Mouse (Mus musculus) midbrain, embryonic 14.5 days (tissue): Measurements from ENCODE around the gene Stx1b. TPM values are rescaled to one million over a fixed set of nuclear protein-coding genes. Genes with fewer than 3 reads are reported as not detected.
"Not testable (repeated sequence)": the region's sequence is repeated elsewhere in the genome, so short reads cannot be mapped to it uniquely, and the experiment has no call there.

ENCODE experiments used
- ATAC-seq: fragments of 200-750 bp; cut with Nextera tagmentation; 2 replicates; pipeline ENCODE4 v1.8.0; 2017; ENCODE audit warnings: moderate number of reproducible peaks, moderate library complexity; ENCODE audit not compliant: low FRiP score, low TSS enrichment
- DNase-seq: peaks from one replicate; pipeline ENCODE4 v3.0.0-alpha.2; 2015
- H3K27ac ChIP-seq: fragments of 300-500 bp; sonication (generic); replicated peaks from 2 replicates; pipeline ENCODE4 v1.5.1; 2014; ENCODE audit warnings: mild to moderate bottlenecking, low read depth, low read length, moderate library complexity
- H3K27me3 ChIP-seq: fragments of 300-500 bp; sonication (generic); 2 replicates; pipeline ENCODE4 v1.6.1; 2014; ENCODE audit warnings: low read length, control low read depth, mixed read lengths; ENCODE audit not compliant: control insufficient read depth, insufficient read depth
- H3K36me3 ChIP-seq: fragments of 300-500 bp; sonication (generic); 2 replicates; pipeline ENCODE4 v1.6.1; 2014; ENCODE audit warnings: low read length, control low read depth; ENCODE audit not compliant: control insufficient read depth, insufficient read depth
- H3K4me1 ChIP-seq: fragments of 300-500 bp; sonication (generic); 2 replicates; pipeline ENCODE4 v1.6.1; 2014; ENCODE audit warnings: mild to moderate bottlenecking, antibody characterized with exemption, low read length, control low read depth; ENCODE audit not compliant: control insufficient read depth, insufficient read depth
- H3K4me2 ChIP-seq: fragments of 300-500 bp; sonication (generic); 2 replicates; pipeline ENCODE4 v1.6.1; 2014; ENCODE audit warnings: mild to moderate bottlenecking, low read length, moderate library complexity
- H3K4me3 ChIP-seq: fragments of 300-500 bp; sonication (generic); replicated peaks from 2 replicates; pipeline ENCODE4 v1.5.1; 2014; ENCODE audit warnings: low read depth, low read length
- H3K9ac ChIP-seq: fragments of 300-500 bp; sonication (generic); replicated peaks from 2 replicates; pipeline ENCODE4 v1.6.1; 2014; ENCODE audit warnings: mild to moderate bottlenecking, low read length, moderate library complexity
- H3K9me3 ChIP-seq: fragments of 300-500 bp; sonication (generic); 2 replicates; pipeline ENCODE4 v1.6.1; 2016; ENCODE audit warnings: low read length, control low read depth, mixed read lengths; ENCODE audit not compliant: control insufficient read depth
- WGBS: fragments of 180-500 bp; shearing (Covaris S2); extraction: QIAGEN DNeasy Blood & Tissue Kit; methylation state at CpG from one replicate; pipeline ENCODE4 v1.1.7; 2014; 5-methylcytosine and 5-hydroxymethylcytosine counted together
- polyA plus RNA-seq: library from polyadenylated mRNA; unstranded; fragments of >200 nt; fragmentation: Nextera tagmentation; extraction: Ambion mirVana; gene quantifications from 2 replicates; pipeline ENCODE4 v1.2.1, GENCODE M21; 2014

The Stx1b gene
- polyA plus RNA-seq, 1 experiment from 2014 or later = 46.9 TPM

DNA sequence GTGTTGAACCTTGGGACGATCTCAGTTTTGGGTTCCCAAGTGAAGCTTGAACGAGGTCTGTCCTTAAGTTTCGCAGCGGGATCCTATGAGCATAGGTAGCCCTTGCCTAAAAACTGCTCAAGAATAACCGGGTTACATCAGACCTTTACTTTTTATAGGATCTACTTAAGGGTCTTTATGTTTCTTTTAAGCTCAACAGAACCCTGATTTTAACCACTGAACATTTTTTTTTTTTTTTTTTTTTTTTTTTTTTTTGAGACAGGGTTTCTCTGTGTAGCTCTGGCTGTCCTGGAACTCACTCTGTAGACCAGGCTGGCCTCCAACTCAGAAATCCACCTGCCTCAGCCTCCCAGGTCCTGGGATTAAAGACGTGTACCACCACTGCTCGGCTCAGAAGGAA lies 48.5 kb downstream of the Stx1b start:
- ATAC-seq, H3K9me3 ChIP-seq, H3K27me3 ChIP-seq, H3K4me1 ChIP-seq, DNase-seq: not testable (repeated sequence)
- Histone ChIP-seq H3K36me3 (peaks cover 19% of the 10 kb centered on the region), H3K27ac (peak overlapping the region; percentile 95), H3K4me2 (peak overlapping the region; percentile 66), H3K4me3 (peak overlapping the region; percentile 89), H3K9ac (peak overlapping the region; percentile 91; the same call in 1 of the 2 replicates)
- WGBS = 69% methylated on average over 7 of the region's 7 CpGs

- DNase-seq (peak; percentile 77), ATAC-seq (no peak)
- 42% methylated on average over 9 of the region's 9 CpGs for WGBS
- H3K36me3 ChIP-seq = no peaks in the 10 kb centered on the region
- H3K4me1 ChIP-seq = peaks cover 25% of the 10 kb centered on the region
- H3K9me3 ChIP-seq = no peaks in the 10 kb centered on the region
- H3K27ac ChIP-seq = no peak overlapping the region
- no peak overlapping the region for H3K9ac ChIP-seq
- no peak overlapping the region for H3K4me2 ChIP-seq
- H3K27me3 ChIP-seq = no peaks in the 10 kb centered on the region
- H3K4me3 ChIP-seq = no peak overlapping the region
Observed at GRCm38 (mm10) chr7:127773664-127774384, 50.5 kb downstream of the Stx1b start.

GRCm38 (mm10) chr7:127772557-127772956 lies 51.8 kb downstream of the Stx1b start:
- Histone ChIP-seq H3K4me1 (peaks cover 23% of the 10 kb centered on the region), H3K9me3 (no peaks in the 10 kb centered on the region), H3K4me2 (no peak overlapping the region), H3K27me3 (no peaks in the 10 kb centered on the region), H3K4me3 (no peak overlapping the region), H3K9ac (no peak overlapping the region), H3K36me3 (peaks cover 12% of the 10 kb centered on the region), H3K27ac (no peak overlapping the region)
- whole genome bisulfite sequencing = 76% methylated on average over 1 of the region's 1 CpGs
- DNase-seq (no peak), ATAC-seq (no peak)

GRCm38 (mm10) chr7:127772080-127772479 lies 52.3 kb downstream of the Stx1b start:
- DNase-seq (no peak), ATAC-seq (no peak)
- H3K9me3 ChIP-seq = no peaks in the 10 kb centered on the region
- peaks cover 23% of the 10 kb centered on the region for H3K4me1 ChIP-seq
- H3K4me2 ChIP-seq = no peak overlapping the region
- 87% methylated on average over 3 of the region's 3 CpGs for WGBS
- H3K4me3 ChIP-seq = no peak overlapping the region
- H3K9ac ChIP-seq = no peak overlapping the region
- H3K27me3 ChIP-seq = no peaks in the 10 kb centered on the region
- no peak overlapping the region for H3K27ac ChIP-seq
- peaks cover 17% of the 10 kb centered on the region for H3K36me3 ChIP-seq

DNA sequence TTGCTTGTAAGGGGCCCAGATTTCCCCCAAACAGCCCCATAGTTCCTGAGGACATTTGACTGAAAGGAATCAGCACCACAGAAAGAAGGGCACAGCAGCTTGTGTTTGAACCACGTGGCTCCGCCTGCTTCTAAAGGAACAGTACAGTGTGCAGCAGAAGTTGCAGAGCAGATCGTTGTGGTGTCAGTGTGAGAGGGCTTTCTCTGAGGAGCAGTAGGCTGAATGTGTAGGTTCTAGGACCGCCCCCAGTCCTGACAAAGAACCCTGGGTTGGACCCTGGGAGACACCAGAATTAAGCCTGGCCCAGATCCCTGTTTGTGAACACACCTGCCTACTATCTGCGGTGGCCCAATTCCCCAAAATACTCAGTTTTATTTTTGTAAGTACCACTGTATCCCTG lies 53.1 kb downstream of the Stx1b start:
- H3K4me2 ChIP-seq = no peak overlapping the region
- H3K9ac ChIP-seq = no peak overlapping the region
- H3K36me3 ChIP-seq = peaks cover 23% of the 10 kb centered on the region
- 78% methylated on average over 5 of the region's 5 CpGs for WGBS
- no peaks in the 10 kb centered on the region for H3K27me3 ChIP-seq
- H3K4me3 ChIP-seq = no peak overlapping the region
- H3K4me1 ChIP-seq = peaks cover 23% of the 10 kb centered on the region
- no peak overlapping the region for H3K27ac ChIP-seq
- ATAC-seq = no peak
- peak; percentile 13 for DNase-seq
- H3K9me3 ChIP-seq = no peaks in the 10 kb centered on the region

- H3K4me2 ChIP-seq = peak overlapping the region; percentile 64
- H3K27ac ChIP-seq = peak overlapping the region; percentile 71; the same call in 1 of the 2 replicates
- no peaks in the 10 kb centered on the region for H3K27me3 ChIP-seq
- 7% methylated on average over 27 of the region's 27 CpGs for WGBS
- peaks cover 33% of the 10 kb centered on the region for H3K36me3 ChIP-seq
- ATAC-seq (peak; percentile 46), DNase-seq (peak; percentile 60)
- H3K4me3 ChIP-seq = peak overlapping the region; percentile 38
- H3K9ac ChIP-seq = peak overlapping the region; percentile 58
- H3K9me3 ChIP-seq = no peaks in the 10 kb centered on the region
- H3K4me1 ChIP-seq = peaks cover 23% of the 10 kb centered on the region
Observed at GRCm38 (mm10) chr7:127770039-127770905, 54.1 kb downstream of the Stx1b start.

DNA sequence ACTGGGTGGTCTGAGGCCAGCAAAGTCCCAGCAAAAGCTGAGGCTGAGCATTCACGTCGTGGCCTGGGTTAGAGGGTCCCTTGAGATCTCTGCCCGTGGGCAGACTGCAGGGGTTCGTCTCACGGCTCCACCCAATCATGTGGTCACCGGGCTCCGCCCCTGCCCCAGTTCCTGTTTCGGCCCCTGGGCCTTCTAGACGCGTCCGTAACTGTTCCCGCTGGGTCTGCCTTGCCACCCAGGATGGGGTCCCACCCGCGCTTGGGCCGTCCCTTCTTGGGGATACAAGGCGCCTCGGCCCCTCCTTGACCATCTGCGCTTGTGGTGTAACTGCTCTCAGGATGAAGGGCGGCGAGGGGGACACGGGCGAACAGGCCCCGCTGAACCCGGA lies 54.7 kb downstream of the Stx1b start, which contains the start of gene Orai3:
Gene Orai3 (plus strand): TSS at position 165 of the 388 bp plus-strand sequence.
- H3K4me2 ChIP-seq = peak within 1 kb of the TSS; percentile 64
- H3K27ac ChIP-seq = peak within 1 kb of the TSS; percentile 71
- peaks cover 40% of the 10 kb centered on the region for H3K36me3 ChIP-seq
- H3K4me3 ChIP-seq = peak within 1 kb of the TSS; percentile 38
- DNase-seq (peak; percentile 78), ATAC-seq (peak; percentile 65)
- H3K4me1 ChIP-seq = peaks cover 23% of the 10 kb centered on the region
- no peaks in the 10 kb centered on the region for H3K27me3 ChIP-seq
- H3K9me3 ChIP-seq = no peaks in the 10 kb centered on the region
- peak within 1 kb of the TSS; percentile 58 for H3K9ac ChIP-seq
- 2% methylated on average over 24 of the region's 24 CpGs for WGBS

GRCm38 (mm10) chr7:127768997-127769593 lies 55.3 kb downstream of the Stx1b start:
- ATAC-seq = peak; percentile 82
- Histone ChIP-seq H3K36me3 (peaks cover 45% of the 10 kb centered on the region), H3K9ac (peak overlapping the region; percentile 58; the same call in 1 of the 2 replicates), H3K27ac (peak overlapping the region; percentile 71), H3K4me3 (peak overlapping the region; percentile 38), H3K9me3 (no peaks in the 10 kb centered on the region), H3K27me3 (no peaks in the 10 kb centered on the region), H3K4me2 (peak overlapping the region; percentile 64), H3K4me1 (peaks cover 23% of the 10 kb centered on the region)
- peak; percentile 93 for DNase-seq
- 2% methylated on average over 16 of the region's 16 CpGs for WGBS
